Mouse (Mus musculus) limb, embryonic 15.5 days (tissue): ENCODE results near the gene Rgs9bp. TPM values are rescaled to one million over a fixed set of nuclear protein-coding genes. Genes with fewer than 3 reads are reported as not detected.

Experiments used
- ATAC-seq: fragments of 200-750 bp; cut with Nextera tagmentation; 2 replicates; pipeline ENCODE4 v1.8.0; 2017; ENCODE audit warnings: low read depth, moderate TSS enrichment; ENCODE audit not compliant: insufficient number of reproducible peaks, low FRiP score, low TSS enrichment
- H3K27ac ChIP-seq: fragments of 300-500 bp; sonication (generic); 2 replicates; pipeline ENCODE4 v1.5.1; 2015; ENCODE audit warnings: moderate library complexity, mild to moderate bottlenecking, inconsistent platforms
- H3K27me3 ChIP-seq: fragments of 300-500 bp; sonication (generic); 2 replicates; pipeline ENCODE4 v1.6.1; 2015; ENCODE audit warnings: inconsistent platforms
- H3K36me3 ChIP-seq: fragments of 300-500 bp; sonication (generic); 2 replicates; pipeline ENCODE4 v1.6.1; 2015; ENCODE audit warnings: inconsistent platforms
- H3K4me1 ChIP-seq: fragments of 300-500 bp; sonication (generic); 2 replicates; pipeline ENCODE4 v1.6.1; 2015; ENCODE audit warnings: inconsistent platforms
- H3K4me2 ChIP-seq: fragments of 300-500 bp; sonication (generic); 2 replicates; pipeline ENCODE4 v1.6.1; 2015; ENCODE audit warnings: mild to moderate bottlenecking, inconsistent platforms
- H3K4me3 ChIP-seq: fragments of 300-500 bp; sonication (generic); 2 replicates; pipeline ENCODE4 v1.5.1; 2015; ENCODE audit warnings: mild to moderate bottlenecking, inconsistent platforms
- H3K9ac ChIP-seq: fragments of 300-500 bp; sonication (generic); 2 replicates; pipeline ENCODE4 v1.6.1; 2015; ENCODE audit warnings: inconsistent platforms
- H3K9me3 ChIP-seq: fragments of 300-500 bp; sonication (generic); 2 replicates; pipeline ENCODE4 v1.6.1; 2016; ENCODE audit warnings: inconsistent platforms
- WGBS: fragments of 180-500 bp; shearing (Covaris S2); methylation state at CpG from one replicate; pipeline ENCODE4 v1.1.7; 2015; 5-methylcytosine and 5-hydroxymethylcytosine counted together
- polyA plus RNA-seq: library from polyadenylated mRNA; unstranded; fragments of >200 nt; fragmentation: Nextera tagmentation; extraction: Ambion mirVana; gene quantifications from 2 replicates; pipeline ENCODE4 v1.2.1, GENCODE M21; 2015

Rgs9bp gene
- 0.52 and 0.63 TPM in 2 replicates for polyA plus RNA-seq

GRCm38 (mm10) chr7:35585191-35586054 lies at the start of gene Rgs9bp:
Gene Rgs9bp, minus strand, starts transcription at chr7:35585582.
- Histone ChIP-seq H3K9me3 (no peaks in the 10 kb centered on the region), H3K36me3 (no peaks in the 10 kb centered on the region), H3K27me3 (peaks cover 28% of the 10 kb centered on the region), H3K9ac (peak within 1 kb of the TSS; percentile 63), H3K4me2 (peak within 1 kb of the TSS; percentile 100), H3K4me1 (peaks cover 55% of the 10 kb centered on the region), H3K27ac (peak within 1 kb of the TSS; percentile 82), H3K4me3 (peak within 1 kb of the TSS; percentile 65)
- peak; percentile 64 for ATAC-seq
- WGBS: under 1% methylated on average over 45 of the region's 45 CpGs

- H3K27me3 ChIP-seq: no peaks in the 10 kb centered on the region
- H3K4me3 ChIP-seq: no peak overlapping the region
- no peak overlapping the region for H3K27ac ChIP-seq
- peaks cover 94% of the 10 kb centered on the region for H3K36me3 ChIP-seq
- H3K9ac ChIP-seq: no peak overlapping the region
- H3K4me2 ChIP-seq: no peak overlapping the region
- ATAC-seq: no peak
- 76% methylated on average over 5 of the region's 5 CpGs for WGBS
- H3K9me3 ChIP-seq: no peaks in the 10 kb centered on the region
- no peaks in the 10 kb centered on the region for H3K4me1 ChIP-seq
These were observed 43.1 kb upstream of the Rgs9bp start for GRCm38 (mm10) chr7:35628496-35628895.

DNA sequence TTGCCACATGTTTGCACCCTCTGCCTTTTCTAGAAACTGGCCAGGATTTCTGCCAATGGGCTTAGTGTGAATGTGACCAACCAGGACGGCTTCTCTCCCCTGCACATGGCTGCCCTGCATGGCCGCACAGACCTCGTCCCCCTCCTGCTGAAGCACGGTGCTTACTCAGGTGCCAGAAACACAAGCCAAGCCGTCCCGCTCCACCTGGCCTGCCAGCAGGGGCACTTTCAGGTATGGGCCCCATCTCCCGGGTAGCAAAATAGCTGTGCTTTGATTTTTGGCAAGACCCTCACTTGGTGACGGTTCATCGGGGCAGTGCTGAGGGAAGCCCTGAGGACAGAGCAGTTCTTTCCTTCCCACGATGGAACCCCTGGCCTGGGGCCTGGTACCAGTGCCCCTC lies 42.0 kb upstream of the Rgs9bp start:
- WGBS: 93% methylated on average over 10 of the region's 10 CpGs
- H3K4me3 ChIP-seq: no peak overlapping the region
- ATAC-seq: no peak

DNA sequence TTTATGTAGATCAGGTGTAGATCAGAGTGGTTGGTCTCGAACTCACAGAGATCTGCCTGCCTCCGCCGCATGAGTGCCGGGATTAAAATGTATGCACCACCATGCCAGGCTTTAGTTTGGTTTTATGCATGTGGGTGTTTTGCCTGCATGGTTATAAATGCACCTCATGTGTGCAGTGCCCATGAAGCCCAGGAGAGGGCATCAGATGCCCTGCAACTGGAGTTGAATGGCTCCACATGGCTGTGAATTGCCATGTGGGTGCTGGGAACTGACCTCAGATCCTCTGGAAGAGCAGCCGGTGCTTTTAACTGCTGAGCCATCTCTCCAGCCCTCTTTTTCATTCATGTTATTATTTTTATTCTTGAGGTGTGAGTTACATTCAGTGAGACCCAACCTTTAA lies 40.7 kb upstream of the Rgs9bp start:
- no peak for ATAC-seq
- H3K27ac ChIP-seq: no peak overlapping the region
- H3K4me2 ChIP-seq: no peak overlapping the region
- H3K27me3 ChIP-seq: no peaks in the 10 kb centered on the region
- H3K4me3 ChIP-seq: no peak overlapping the region
- no peaks in the 10 kb centered on the region for H3K4me1 ChIP-seq
- no peak overlapping the region for H3K9ac ChIP-seq
- H3K9me3 ChIP-seq: no peaks in the 10 kb centered on the region
- WGBS: 96% methylated on average over 5 of the region's 5 CpGs
- H3K36me3 ChIP-seq: peaks cover 95% of the 10 kb centered on the region

More for the DNA sequence above, 42.0 kb upstream of the Rgs9bp start:
- Histone ChIP-seq H3K27me3 (no peaks in the 10 kb centered on the region), H3K27ac (no peak overlapping the region), H3K4me2 (no peak overlapping the region), H3K9ac (no peak overlapping the region), H3K36me3 (peaks cover 94% of the 10 kb centered on the region), H3K9me3 (no peaks in the 10 kb centered on the region), H3K4me1 (no peaks in the 10 kb centered on the region)

GRCm38 (mm10) chr7:35622626-35623025 lies 37.2 kb upstream of the Rgs9bp start:
- 95% methylated on average over 10 of the region's 10 CpGs for WGBS
- Histone ChIP-seq H3K36me3 (peaks cover 94% of the 10 kb centered on the region), H3K9me3 (no peaks in the 10 kb centered on the region), H3K27ac (no peak overlapping the region), H3K4me2 (no peak overlapping the region), H3K4me1 (no peaks in the 10 kb centered on the region), H3K27me3 (no peaks in the 10 kb centered on the region), H3K4me3 (no peak overlapping the region), H3K9ac (no peak overlapping the region)
- ATAC-seq: no peak

GRCm38 (mm10) chr7:35617513-35617912 lies 32.1 kb upstream of the Rgs9bp start:
- ATAC-seq: no peak
- H3K36me3 ChIP-seq: peaks cover 93% of the 10 kb centered on the region
- 76% methylated on average over 4 of the region's 4 CpGs for WGBS

GRCm38 (mm10) chr7:35609245-35609644 lies 23.9 kb upstream of the Rgs9bp start:
- 72% methylated on average over 10 of the region's 10 CpGs for WGBS
- Histone ChIP-seq H3K4me1 (no peaks in the 10 kb centered on the region), H3K36me3 (peaks cover 90% of the 10 kb centered on the region), H3K27ac (no peak overlapping the region), H3K27me3 (no peaks in the 10 kb centered on the region), H3K4me3 (no peak overlapping the region), H3K9ac (no peak overlapping the region), H3K9me3 (no peaks in the 10 kb centered on the region), H3K4me2 (no peak overlapping the region)
- no peak for ATAC-seq

More at GRCm38 (mm10) chr7:35617513-35617912, 32.1 kb upstream of the Rgs9bp start:
- Histone ChIP-seq H3K27ac (no peak overlapping the region), H3K4me2 (no peak overlapping the region), H3K9me3 (no peaks in the 10 kb centered on the region), H3K27me3 (no peaks in the 10 kb centered on the region), H3K4me1 (no peaks in the 10 kb centered on the region), H3K9ac (no peak overlapping the region), H3K4me3 (no peak overlapping the region)

DNA sequence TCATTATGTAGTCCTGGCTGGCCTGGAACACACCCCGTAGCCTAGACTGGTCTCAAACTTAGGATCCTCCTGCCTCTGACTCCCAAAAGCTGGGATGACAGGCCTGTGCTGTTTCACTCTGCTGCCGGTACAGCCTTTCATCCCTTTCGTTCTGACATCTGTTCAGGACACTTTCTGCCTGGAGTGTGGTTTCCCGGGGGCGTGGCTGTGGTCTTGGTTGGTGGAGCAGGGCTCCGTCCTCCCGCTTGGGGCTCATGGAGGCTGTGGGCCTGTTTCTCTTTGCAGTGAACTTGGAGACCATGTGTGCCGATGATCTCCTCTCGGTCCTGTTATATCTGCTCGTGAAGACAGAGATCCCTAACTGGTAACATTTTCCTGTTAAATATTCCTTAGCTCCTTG lies 21.4 kb upstream of the Rgs9bp start:
- Histone ChIP-seq H3K4me2 (no peak overlapping the region), H3K36me3 (peaks cover 83% of the 10 kb centered on the region), H3K4me3 (no peak overlapping the region), H3K27ac (no peak overlapping the region), H3K27me3 (no peaks in the 10 kb centered on the region), H3K9ac (no peak overlapping the region), H3K9me3 (no peaks in the 10 kb centered on the region), H3K4me1 (no peaks in the 10 kb centered on the region)
- no peak for ATAC-seq
- 82% methylated on average over 10 of the region's 10 CpGs for WGBS

DNA sequence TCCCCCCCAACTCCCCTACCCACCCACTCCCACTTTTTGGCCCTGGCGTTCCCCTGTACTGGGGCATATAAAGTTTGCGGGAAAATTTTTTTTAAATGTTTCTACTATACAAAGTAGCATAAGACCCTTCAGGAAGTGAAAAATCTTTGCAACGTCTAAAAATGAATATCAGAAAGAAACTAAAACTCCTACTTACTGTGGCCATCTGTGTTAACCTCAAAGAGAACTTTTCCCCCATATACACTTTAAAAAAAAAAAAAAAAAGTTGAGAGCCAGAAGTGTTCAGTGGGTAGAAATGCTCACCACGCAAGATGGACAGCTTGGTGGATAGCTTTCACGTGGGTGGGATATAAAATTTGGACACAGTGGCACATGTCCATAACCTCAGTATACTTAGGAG lies 17.4 kb upstream of the Rgs9bp start:
- no peaks in the 10 kb centered on the region; the same call in 1 of the 2 replicates for H3K4me1 ChIP-seq
- H3K9me3 ChIP-seq: no peaks in the 10 kb centered on the region
- WGBS: 90% methylated on average over 5 of the region's 5 CpGs
- no peaks in the 10 kb centered on the region for H3K27me3 ChIP-seq
- H3K4me2 ChIP-seq: no peak overlapping the region
- H3K27ac ChIP-seq: no peak overlapping the region
- peaks cover 63% of the 10 kb centered on the region for H3K36me3 ChIP-seq
- H3K9ac ChIP-seq: no peak overlapping the region
- no peak overlapping the region for H3K4me3 ChIP-seq
- no peak for ATAC-seq

GRCm38 (mm10) chr7:35601106-35601505 lies 15.7 kb upstream of the Rgs9bp start:
- no peak for ATAC-seq
- H3K27me3 ChIP-seq: no peaks in the 10 kb centered on the region
- H3K4me3 ChIP-seq: no peak overlapping the region
- 86% methylated on average over 6 of the region's 6 CpGs for WGBS
- H3K4me2 ChIP-seq: no peak overlapping the region
- no peak overlapping the region; the same call in 1 of the 2 replicates for H3K27ac ChIP-seq
- peaks cover 61% of the 10 kb centered on the region for H3K36me3 ChIP-seq
- no peaks in the 10 kb centered on the region for H3K9me3 ChIP-seq
- no peak overlapping the region for H3K9ac ChIP-seq
- no peaks in the 10 kb centered on the region; the same call in 1 of the 2 replicates for H3K4me1 ChIP-seq

DNA sequence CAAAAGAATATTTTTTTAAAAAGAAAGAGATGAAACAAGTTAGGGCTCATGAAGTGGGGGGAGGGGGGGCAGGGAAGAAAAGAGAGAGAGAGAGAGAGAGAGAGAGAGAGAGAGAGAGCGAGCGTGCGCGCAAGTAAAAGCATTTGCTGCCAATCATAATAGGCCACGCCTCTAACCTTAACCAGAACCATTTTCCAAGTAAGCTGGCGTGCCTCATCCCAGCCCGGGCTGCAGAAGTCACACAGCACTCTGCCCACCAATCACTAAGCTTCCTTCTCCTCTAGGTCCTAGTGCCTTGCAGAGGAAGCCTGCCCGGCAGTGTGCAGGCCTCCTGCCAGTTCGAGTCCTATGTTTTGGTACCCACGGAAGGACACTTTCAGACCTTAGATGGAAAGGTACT lies 14.6 kb upstream of the Rgs9bp start:
- 80% methylated on average over 8 of the region's 10 CpGs for WGBS
- no peak for ATAC-seq

DNA sequence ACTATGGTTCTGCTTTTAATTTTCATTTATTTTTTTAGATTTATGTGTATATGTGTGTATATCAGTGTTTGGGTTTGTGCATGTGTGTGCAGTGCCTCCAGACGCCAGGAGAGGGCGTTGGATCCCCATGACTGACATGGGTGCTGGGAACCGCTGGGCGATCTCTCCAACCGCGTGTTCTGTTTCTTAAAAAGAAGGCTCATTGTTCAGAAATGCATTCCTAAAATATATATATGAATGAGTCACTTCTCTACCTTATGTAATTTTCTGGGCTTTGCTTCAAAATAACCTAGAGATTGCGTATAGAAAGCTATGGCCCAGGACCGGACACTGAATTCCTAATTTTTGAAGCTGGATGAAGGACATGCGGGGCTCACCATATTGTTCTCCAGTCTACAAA lies 14.1 kb upstream of the Rgs9bp start:
- Histone ChIP-seq H3K36me3 (peaks cover 60% of the 10 kb centered on the region), H3K27me3 (no peaks in the 10 kb centered on the region), H3K4me2 (no peak overlapping the region), H3K27ac (no peak overlapping the region), H3K9me3 (no peaks in the 10 kb centered on the region), H3K4me1 (no peaks in the 10 kb centered on the region; the same call in 1 of the 2 replicates), H3K9ac (no peak overlapping the region), H3K4me3 (no peak overlapping the region)
- WGBS: 88% methylated on average over 9 of the region's 9 CpGs
- ATAC-seq: no peak

More for the DNA sequence above, 14.6 kb upstream of the Rgs9bp start:
- Histone ChIP-seq H3K27me3 (no peaks in the 10 kb centered on the region), H3K4me2 (no peak overlapping the region), H3K9ac (no peak overlapping the region), H3K27ac (no peak overlapping the region), H3K9me3 (no peaks in the 10 kb centered on the region), H3K36me3 (peaks cover 59% of the 10 kb centered on the region), H3K4me1 (no peaks in the 10 kb centered on the region; the same call in 1 of the 2 replicates), H3K4me3 (no peak overlapping the region)
